Mouse (Mus musculus) heart, adult 2 months (tissue): ENCODE results near the gene Scn2b. TPM values are rescaled to one million over a fixed set of nuclear protein-coding genes. Genes with fewer than 3 reads are reported as not detected.

Experiments
- DNase-seq, 2 experiments: peaks; one replicate each; pipeline ENCODE4 v3.0.0; 2021
- H3K27ac ChIP-seq: fragments of 200-600 bp; 2 replicates; pipeline ENCODE4 v1.8.1; 2022
- H3K27me3 ChIP-seq: fragments of 200-500 bp; 2 replicates; pipeline ENCODE4 v1.6.1; 2012; ENCODE audit warnings: mild to moderate bottlenecking, low read length, inconsistent platforms, mixed read lengths; ENCODE audit not compliant: control insufficient read depth, insufficient read depth
- H3K36me3 ChIP-seq: fragments of 200-500 bp; 2 replicates; pipeline ENCODE4 v1.6.1; 2012; ENCODE audit warnings: low read length, inconsistent platforms; ENCODE audit not compliant: control insufficient read depth, insufficient read depth
- H3K4me1 ChIP-seq: fragments of 200-500 bp; 2 replicates; pipeline ENCODE4 v1.6.1; 2011; ENCODE audit warnings: low read length; ENCODE audit not compliant: control insufficient read depth, insufficient read depth
- H3K4me3 ChIP-seq: fragments of 200-600 bp; 2 replicates; pipeline ENCODE4 v1.8.1; 2022
- H3K79me2 ChIP-seq: fragments of 200-500 bp; replicated peaks from 2 replicates; pipeline ENCODE4 v1.6.1; 2012; ENCODE audit warnings: mild to moderate bottlenecking, inconsistent platforms, low read length, moderate library complexity, mixed read lengths; ENCODE audit not compliant: control insufficient read depth, insufficient read depth
- H3K9ac ChIP-seq: fragments of 200-500 bp; 2 replicates; pipeline ENCODE4 v1.6.1; 2012; ENCODE audit warnings: low read depth, mild to moderate bottlenecking, control low read depth, inconsistent platforms, low read length, mixed read lengths
- CTCF ChIP-seq: fragments of 200-600 bp; IDR thresholded peaks from 2 replicates; pipeline ENCODE4 v1.8.1; 2022; ENCODE audit warnings: antibody characterized with exemption, mild to moderate bottlenecking, moderate library complexity
- EP300 ChIP-seq: fragments of 200-500 bp; IDR thresholded peaks from 2 replicates; pipeline ENCODE4 v1.6.1; 2011; ENCODE audit warnings: low read depth, low read length, control low read depth; ENCODE audit not compliant: insufficient read depth
- POLR2A ChIP-seq: fragments of 200-500 bp; IDR thresholded peaks from 2 replicates; pipeline ENCODE4 v1.6.1; 2011; ENCODE audit warnings: mild to moderate bottlenecking, low read depth, low read length, control low read depth; ENCODE audit not compliant: insufficient read depth
- WGBS: fragments of 180-500 bp; shearing (Covaris S2); methylation state at CpG from one replicate; pipeline ENCODE4 v1.1.7; 2018; 5-methylcytosine and 5-hydroxymethylcytosine counted together
- intact Hi-C: fragments of 180-260 bp; cut with DNase I; formaldehyde crosslinking; loops from one replicate; pipeline ENCODE4 v1.15.1; 2025
- long read RNA-seq: library from polyadenylated mRNA; stranded (forward); transcript quantifications from one replicate; pipeline ENCODE4 v2.0.0, GENCODE M21; 2021
- polyA plus RNA-seq: library from polyadenylated mRNA; depleted of rRNA; stranded (reverse); fragments of >200 nt; gene quantifications from 2 replicates; pipeline ENCODE4 v1.2.3, GENCODE M21; 2012; rRNA removed
- total RNA-seq, 2 experiments: library from RNA; stranded (reverse); gene quantifications; 2 replicates each; pipeline ENCODE4 v1.2.3; 2021

Gene Scn2b
- total RNA-seq (1 to 10 TPM; 1.2 to 1.3 TPM), polyA plus RNA-seq (0.23 and 0.31 TPM in 2 replicates)
- long read RNA-seq: 0 reads

- intact Hi-C loops: no loop called here
- no peak within 1 kb of the TSS for H3K9ac ChIP-seq
- 6% methylated on average over 13 of the region's 13 CpGs for WGBS
These were observed at the start of gene Scn2b for GRCm38 (mm10) chr9:45117741-45118431. TSS of gene Scn2b (plus strand) at chr9:45117782.

GRCm38 (mm10) chr9:45071800-45072199 lies 45.8 kb upstream of the Scn2b start:
- Histone ChIP-seq H3K4me1 (no peaks in the 10 kb centered on the region), H3K9ac (no peak overlapping the region), H3K79me2 (no peaks in the 10 kb centered on the region), H3K27ac (no peak overlapping the region), H3K36me3 (no peaks in the 10 kb centered on the region), H3K4me3 (no peak overlapping the region), H3K27me3 (no peaks in the 10 kb centered on the region)
- intact Hi-C loops: no loop called here
- TF ChIP-seq POLR2A (no peak), EP300 (no peak), CTCF (no peak)
- 43% methylated on average over 3 of the region's 3 CpGs for WGBS
- no peak for DNase-seq

More at GRCm38 (mm10) chr9:45117741-45118431, at the start of gene Scn2b:
- TF ChIP-seq EP300 (no peak), POLR2A (no peak), CTCF (no peak)
- Histone ChIP-seq H3K36me3 (no peaks in the 10 kb centered on the region), H3K27me3 (no peaks in the 10 kb centered on the region; the same call in 1 of the 2 replicates), H3K27ac (no peak within 1 kb of the TSS; the same call in 1 of the 2 replicates), H3K79me2 (no peaks in the 10 kb centered on the region), H3K4me3 (no peak within 1 kb of the TSS; the same call in 1 of the 2 replicates), H3K4me1 (peaks cover 1% of the 10 kb centered on the region; the same call in 1 of the 2 replicates)
- DNase-seq: no peak

- no peaks in the 10 kb centered on the region for H3K4me1 ChIP-seq
- TF ChIP-seq POLR2A: no peak
- no peak for TF ChIP-seq CTCF
- no peak for TF ChIP-seq EP300
- no peaks in the 10 kb centered on the region for H3K36me3 ChIP-seq
- no peak for DNase-seq
- peaks cover 3% of the 10 kb centered on the region; the same call in 1 of the 2 replicates for H3K27me3 ChIP-seq
- WGBS: 55% methylated on average over 3 of the region's 3 CpGs
- H3K4me3 ChIP-seq: no peak overlapping the region
- H3K9ac ChIP-seq: no peak overlapping the region
- no peaks in the 10 kb centered on the region for H3K79me2 ChIP-seq
- no peak overlapping the region for H3K27ac ChIP-seq
- intact Hi-C loops: loop anchor here (5.0 kb wide), 1 partner anchor 844 kb away; no protein-coding TSS in a partner anchor
These were observed 39.7 kb upstream of the Scn2b start for GRCm38 (mm10) chr9:45077859-45078258.

- H3K36me3 ChIP-seq: no peaks in the 10 kb centered on the region
- DNase-seq: peak in 1 of 2 experiments; percentile 18
- no peak within 1 kb of the TSS for H3K27ac ChIP-seq
- no peak for TF ChIP-seq POLR2A
- TF ChIP-seq CTCF: no peak
- TF ChIP-seq EP300: no peak
- no peaks in the 10 kb centered on the region for H3K4me1 ChIP-seq
- WGBS: 75% methylated on average over 5 of the region's 5 CpGs
- H3K4me3 ChIP-seq: no peak within 1 kb of the TSS
- H3K27me3 ChIP-seq: peaks cover 3% of the 10 kb centered on the region; the same call in 1 of the 2 replicates
- intact Hi-C loops: loop anchor here (5.0 kb wide), 1 partner anchor 843 kb away; no protein-coding TSS in a partner anchor
- no peaks in the 10 kb centered on the region for H3K79me2 ChIP-seq
- H3K9ac ChIP-seq: no peak within 1 kb of the TSS
These were observed 38.6 kb upstream of the Scn2b start, which contains the start of gene Jaml for GRCm38 (mm10) chr9:45079011-45079410. TSS of gene Jaml (plus strand) at chr9:45079183.

- no peak overlapping the region for H3K9ac ChIP-seq
- TF ChIP-seq POLR2A: no peak
- TF ChIP-seq CTCF: no peak
- TF ChIP-seq EP300: no peak
- intact Hi-C loops: no loop called here
- no peaks in the 10 kb centered on the region for H3K79me2 ChIP-seq
- DNase-seq: no peak
- no peak overlapping the region for H3K27ac ChIP-seq
- H3K4me1 ChIP-seq: no peaks in the 10 kb centered on the region
- 87% methylated on average over 3 of the region's 3 CpGs for WGBS
- H3K4me3 ChIP-seq: no peak overlapping the region
- peaks cover 3% of the 10 kb centered on the region; the same call in 1 of the 2 replicates for H3K27me3 ChIP-seq
- no peaks in the 10 kb centered on the region for H3K36me3 ChIP-seq
These were observed 34.5 kb upstream of the Scn2b start for GRCm38 (mm10) chr9:45083132-45083531.

GRCm38 (mm10) chr9:45084556-45084955 lies 33.0 kb upstream of the Scn2b start:
- intact Hi-C loops: no loop called here
- no peaks in the 10 kb centered on the region for H3K4me1 ChIP-seq
- H3K27me3 ChIP-seq: peaks cover 3% of the 10 kb centered on the region; the same call in 1 of the 2 replicates
- no peak overlapping the region for H3K27ac ChIP-seq
- WGBS: 40% methylated on average over 5 of the region's 5 CpGs
- no peak overlapping the region for H3K9ac ChIP-seq
- no peaks in the 10 kb centered on the region for H3K36me3 ChIP-seq
- no peak overlapping the region for H3K4me3 ChIP-seq
- no peak for TF ChIP-seq POLR2A
- H3K79me2 ChIP-seq: no peaks in the 10 kb centered on the region
- DNase-seq: peak in 1 of 2 experiments; percentile 27
